Mouse (Mus musculus) splenic B cell, adult 2 months (primary cell): Measurements from ENCODE around the gene Atxn7l2.

Source experiments
- DNase-seq: peaks from one replicate; pipeline ENCODE4 v3.0.0-alpha.2; 2011; ENCODE audit warnings: low read depth, low spot score
- H3K27me3 ChIP-seq: 2 replicates; pipeline ENCODE4 v1.6.1; 2012; ENCODE audit warnings: mild to moderate bottlenecking, low read length, moderate library complexity, mixed read lengths; ENCODE audit not compliant: control insufficient read depth, poor library complexity, insufficient read depth, severe bottlenecking
- H3K36me3 ChIP-seq: 2 replicates; pipeline ENCODE4 v1.6.1; 2012; ENCODE audit warnings: mild to moderate bottlenecking, low read length, moderate library complexity, mixed read lengths; ENCODE audit not compliant: control insufficient read depth, poor library complexity, insufficient read depth, severe bottlenecking

The Atxn7l2 gene

GRCm38 (mm10) chr3:108169199-108169598, 41.5 kb downstream of the Atxn7l2 start:
- H3K36me3 ChIP-seq = no peaks in the 10 kb centered on the region
- H3K27me3 ChIP-seq = no peaks in the 10 kb centered on the region

DNA sequence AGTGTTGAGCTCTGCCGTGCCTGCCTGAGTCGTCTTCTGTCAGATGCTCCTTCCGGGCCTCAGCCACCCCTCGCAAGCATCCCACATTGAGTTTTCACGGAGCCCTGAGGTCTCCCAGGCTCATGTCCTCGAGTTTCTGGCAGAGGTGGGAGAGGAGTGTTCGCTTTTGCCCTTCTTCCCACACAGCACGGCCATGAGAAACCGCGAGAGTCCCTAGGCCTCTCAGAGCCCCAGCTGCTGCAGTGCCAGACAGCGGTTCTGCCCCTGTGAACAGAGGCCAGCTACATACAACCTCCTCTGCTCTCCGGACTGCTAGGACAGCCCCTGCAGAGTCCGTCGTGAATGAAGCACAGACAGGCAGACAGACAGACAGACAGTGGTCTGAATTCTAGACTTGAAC, 43.2 kb downstream of the Atxn7l2 start:
- no peaks in the 10 kb centered on the region for H3K36me3 ChIP-seq

More at GRCm38 (mm10) chr3:108169199-108169598, 41.5 kb downstream of the Atxn7l2 start:
- no peak for DNase-seq

DNA sequence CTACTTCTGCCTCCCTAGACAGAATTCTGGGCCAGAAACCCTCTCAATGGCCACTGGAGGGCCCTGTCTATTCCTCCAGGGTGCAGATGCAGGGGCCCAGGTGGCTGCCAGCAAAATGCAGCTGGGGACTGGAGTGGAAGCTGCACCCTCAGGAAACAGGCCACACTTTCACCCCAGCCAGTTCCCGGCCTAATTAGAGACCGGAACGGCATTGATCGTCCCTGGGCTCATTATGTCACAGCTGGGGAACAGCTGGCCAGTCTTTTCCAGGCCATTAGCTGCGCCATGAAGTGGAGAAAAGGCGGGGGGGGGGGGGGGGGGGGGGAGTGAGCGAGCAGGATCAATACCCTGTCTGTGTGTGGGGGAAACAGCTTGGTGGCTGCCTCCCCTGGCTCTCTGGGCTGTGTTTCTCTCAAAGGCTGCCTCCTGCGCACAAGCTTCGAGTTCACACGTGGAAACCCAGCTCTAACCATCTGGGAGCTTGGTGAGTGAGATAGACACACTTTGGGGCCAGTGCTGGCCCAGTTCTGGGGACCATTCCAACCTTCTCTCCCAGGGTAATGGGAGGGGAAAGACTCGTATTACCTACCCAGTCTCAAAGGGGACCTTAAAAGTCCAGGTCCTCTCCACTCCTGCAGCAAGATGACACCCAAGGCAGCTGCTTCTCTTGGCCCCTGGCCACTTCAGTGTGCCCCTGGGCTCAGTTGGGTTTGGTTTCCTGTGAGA, 44.1 kb downstream of the Atxn7l2 start:
- no peaks in the 10 kb centered on the region for H3K27me3 ChIP-seq
- DNase-seq = peak; percentile 49
- no peaks in the 10 kb centered on the region for H3K36me3 ChIP-seq

More for the DNA sequence above, 43.2 kb downstream of the Atxn7l2 start:
- no peaks in the 10 kb centered on the region for H3K27me3 ChIP-seq
- DNase-seq = no peak

GRCm38 (mm10) chr3:108165532-108166315, 45.0 kb downstream of the Atxn7l2 start:
- H3K27me3 ChIP-seq = no peaks in the 10 kb centered on the region
- DNase-seq = no peak
- no peaks in the 10 kb centered on the region for H3K36me3 ChIP-seq

DNA sequence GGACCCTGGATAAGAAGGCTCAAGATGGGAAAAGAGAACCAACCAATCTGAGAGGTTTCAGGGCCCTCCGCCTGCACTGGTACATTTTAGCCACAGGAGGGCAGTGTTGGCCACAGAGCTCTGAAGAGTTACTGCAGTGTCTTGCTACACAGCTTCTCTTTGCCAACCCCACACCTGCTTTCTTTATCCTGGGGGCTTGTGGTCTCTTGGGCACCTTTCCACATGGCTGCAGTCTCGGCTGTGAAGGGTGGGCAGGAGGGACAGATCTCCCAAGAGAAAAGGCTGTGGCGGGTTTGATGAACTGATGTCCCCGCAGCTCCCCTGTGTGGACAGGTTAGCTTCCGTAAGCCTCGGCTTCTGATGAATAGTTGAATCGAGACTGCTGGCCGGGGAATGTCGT, 45.9 kb downstream of the Atxn7l2 start:
- no peaks in the 10 kb centered on the region for H3K36me3 ChIP-seq
- no peaks in the 10 kb centered on the region for H3K27me3 ChIP-seq
- DNase-seq = peak; percentile 87

- H3K36me3 ChIP-seq = no peaks in the 10 kb centered on the region
- H3K27me3 ChIP-seq = no peaks in the 10 kb centered on the region
These were observed 46.6 kb downstream of the Atxn7l2 start for GRCm38 (mm10) chr3:108164091-108164490.

GRCm38 (mm10) chr3:108158383-108159037, 52.2 kb downstream of the Atxn7l2 start:
- H3K27me3 ChIP-seq = no peaks in the 10 kb centered on the region
- no peak for DNase-seq
- no peaks in the 10 kb centered on the region for H3K36me3 ChIP-seq

More at GRCm38 (mm10) chr3:108164091-108164490, 46.6 kb downstream of the Atxn7l2 start:
- no peak for DNase-seq

DNA sequence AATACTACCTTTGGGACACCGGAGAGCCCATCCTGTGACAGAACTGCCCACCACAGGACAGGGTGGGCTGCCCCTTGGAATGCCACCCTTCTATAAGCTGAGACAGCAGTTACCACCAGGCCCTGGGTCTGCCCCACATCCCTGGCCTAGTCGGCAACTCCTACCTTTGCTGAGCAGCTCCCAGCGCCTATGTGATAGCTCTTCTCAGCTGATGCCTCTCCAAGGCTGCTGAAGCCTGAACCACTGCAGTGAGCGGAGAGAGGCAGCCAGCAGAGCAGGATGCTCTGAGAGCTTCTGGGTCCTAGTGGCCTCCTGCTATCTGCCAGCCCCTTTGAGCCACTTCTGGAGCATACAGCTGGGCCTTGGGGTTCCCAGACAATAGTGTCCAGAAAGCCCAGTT, 56.1 kb downstream of the Atxn7l2 start, which contains the start of gene Gpr61:
Gene Gpr61, minus strand, starts transcription at position 227 of the 400 bp plus-strand sequence.
- no peaks in the 10 kb centered on the region for H3K36me3 ChIP-seq

DNA sequence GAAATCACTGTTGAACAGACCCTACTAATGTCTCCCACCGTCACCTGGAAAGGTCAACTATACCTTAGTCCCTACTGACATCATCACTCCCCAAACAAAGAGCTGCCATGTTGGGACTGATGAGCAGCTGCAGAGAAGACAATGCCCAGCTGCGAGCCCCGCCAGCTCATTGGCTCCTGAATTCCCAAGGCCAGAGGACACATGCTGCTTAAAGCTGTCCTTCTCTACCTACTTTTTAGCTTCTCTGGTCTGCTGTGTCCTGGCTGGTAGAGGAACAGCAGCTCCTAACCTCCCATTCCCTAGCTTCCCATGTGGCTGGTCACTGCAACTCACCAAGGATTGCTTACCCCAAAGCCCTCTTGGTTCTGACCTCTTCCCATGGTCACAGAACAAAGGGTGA, 58.4 kb downstream of the Atxn7l2 start:
- Histone ChIP-seq H3K27me3 (no peaks in the 10 kb centered on the region), H3K36me3 (no peaks in the 10 kb centered on the region)
- no peak for DNase-seq

More for the DNA sequence above, 56.1 kb downstream of the Atxn7l2 start, which contains the start of gene Gpr61:
- no peaks in the 10 kb centered on the region for H3K27me3 ChIP-seq
- DNase-seq = no peak
